Mouse (Mus musculus) intestine, embryonic 16.5 days (tissue): ENCODE results near the gene Churc1. TPM values are rescaled to one million over a fixed set of nuclear protein-coding genes. Genes with fewer than 3 reads are reported as not detected.

Source experiments
- ATAC-seq: fragments of 200-750 bp; cut with Nextera tagmentation; 2 replicates; pipeline ENCODE4 v1.8.0; 2017; ENCODE audit warnings: moderate TSS enrichment, moderate library complexity
- H3K27ac ChIP-seq: fragments of 300-500 bp; sonication (generic); 2 replicates; pipeline ENCODE4 v1.5.1; 2014; ENCODE audit warnings: mild to moderate bottlenecking, low read length
- H3K27me3 ChIP-seq: fragments of 300-500 bp; sonication (generic); replicated peaks from 2 replicates; pipeline ENCODE4 v1.6.1; 2014; ENCODE audit warnings: low read length, control low read depth, mixed read lengths; ENCODE audit not compliant: control insufficient read depth, insufficient read depth
- H3K36me3 ChIP-seq: fragments of 300-500 bp; sonication (generic); 2 replicates; pipeline ENCODE4 v1.6.1; 2014; ENCODE audit warnings: low read length, control low read depth; ENCODE audit not compliant: control insufficient read depth, insufficient read depth
- H3K4me1 ChIP-seq: fragments of 300-500 bp; sonication (generic); 2 replicates; pipeline ENCODE4 v1.6.1; 2014; ENCODE audit warnings: low read length, control low read depth, mixed read lengths; ENCODE audit not compliant: control insufficient read depth, insufficient read depth
- H3K4me2 ChIP-seq: fragments of 300-500 bp; sonication (generic); 2 replicates; pipeline ENCODE4 v1.6.1; 2014; ENCODE audit warnings: low read depth, low read length, control low read depth
- H3K4me3 ChIP-seq: fragments of 300-500 bp; sonication (generic); 2 replicates; pipeline ENCODE4 v1.5.1; 2014; ENCODE audit warnings: mild to moderate bottlenecking, low read length
- H3K9ac ChIP-seq: fragments of 300-500 bp; sonication (generic); 2 replicates; pipeline ENCODE4 v1.6.1; 2014; ENCODE audit warnings: low read depth, low read length
- H3K9me3 ChIP-seq: fragments of 300-500 bp; sonication (generic); 2 replicates; pipeline ENCODE4 v1.6.1; 2016; ENCODE audit warnings: low read length, control low read depth; ENCODE audit not compliant: control insufficient read depth
- WGBS: fragments of 180-500 bp; shearing (Covaris S2); extraction: QIAGEN DNeasy Blood & Tissue Kit; methylation state at CpG from one replicate; pipeline ENCODE4 v1.1.7; 2014; 5-methylcytosine and 5-hydroxymethylcytosine counted together
- polyA plus RNA-seq: library from polyadenylated mRNA; unstranded; fragments of >200 nt; fragmentation: Nextera tagmentation; extraction: Ambion mirVana; gene quantifications from 2 replicates; pipeline ENCODE4 v1.2.1, GENCODE M21; 2015

Gene Churc1
- polyA plus RNA-seq: 121 and 130 TPM in 2 replicates

GRCm38 (mm10) chr12:76765354-76765851, at the start of gene Churc1, which contains the start of gene Fntb:
Gene Churc1 (plus strand): TSS chr12:76765538.
Gene Fntb (plus strand): TSS chr12:76765589.
- WGBS: under 1% methylated on average over 31 of the region's 31 CpGs

GRCm38 (mm10) chr12:76718384-76718783, 47.0 kb upstream of the Churc1 start:
- Histone ChIP-seq H3K4me3 (no peak overlapping the region), H3K9ac (no peak overlapping the region), H3K9me3 (no peaks in the 10 kb centered on the region), H3K27ac (no peak overlapping the region), H3K36me3 (no peaks in the 10 kb centered on the region), H3K4me1 (no peaks in the 10 kb centered on the region), H3K4me2 (no peak overlapping the region), H3K27me3 (no peaks in the 10 kb centered on the region; the same call in 1 of the 2 replicates)
- no peak for ATAC-seq
- WGBS: 89% methylated on average over 4 of the region's 4 CpGs

More at GRCm38 (mm10) chr12:76765354-76765851, at the start of gene Churc1, which contains the start of gene Fntb:
- no peaks in the 10 kb centered on the region for H3K9me3 ChIP-seq
- peak within 1 kb of the TSS; percentile 65 for H3K27ac ChIP-seq
- peaks cover 5% of the 10 kb centered on the region; the same call in 1 of the 2 replicates for H3K4me1 ChIP-seq
- peak; percentile 98 for ATAC-seq
- peak within 1 kb of the TSS; percentile 78 for H3K4me3 ChIP-seq
- H3K9ac ChIP-seq: peak within 1 kb of the TSS; percentile 80
- H3K4me2 ChIP-seq: peak within 1 kb of the TSS; percentile 72
- no peaks in the 10 kb centered on the region for H3K36me3 ChIP-seq
- H3K27me3 ChIP-seq: no peaks in the 10 kb centered on the region

GRCm38 (mm10) chr12:76720572-76720971, 44.8 kb upstream of the Churc1 start:
- H3K36me3 ChIP-seq: no peaks in the 10 kb centered on the region
- H3K4me1 ChIP-seq: no peaks in the 10 kb centered on the region
- H3K9ac ChIP-seq: no peak overlapping the region
- H3K27me3 ChIP-seq: no peaks in the 10 kb centered on the region
- no peak for ATAC-seq
- H3K27ac ChIP-seq: no peak overlapping the region
- no peak overlapping the region for H3K4me2 ChIP-seq
- H3K9me3 ChIP-seq: no peaks in the 10 kb centered on the region
- no peak overlapping the region for H3K4me3 ChIP-seq

GRCm38 (mm10) chr12:76722026-76722425, 43.3 kb upstream of the Churc1 start:
- WGBS: 71% methylated on average over 3 of the region's 3 CpGs
- no peak overlapping the region for H3K9ac ChIP-seq
- H3K9me3 ChIP-seq: no peaks in the 10 kb centered on the region

GRCm38 (mm10) chr12:76727955-76728354, 37.4 kb upstream of the Churc1 start:
- Histone ChIP-seq H3K27me3 (no peaks in the 10 kb centered on the region), H3K9me3 (no peaks in the 10 kb centered on the region), H3K36me3 (no peaks in the 10 kb centered on the region), H3K4me2 (no peak overlapping the region), H3K4me1 (no peaks in the 10 kb centered on the region), H3K9ac (no peak overlapping the region), H3K4me3 (no peak overlapping the region), H3K27ac (no peak overlapping the region)
- no peak for ATAC-seq
- 89% methylated on average over 4 of the region's 4 CpGs for WGBS

More at GRCm38 (mm10) chr12:76722026-76722425, 43.3 kb upstream of the Churc1 start:
- H3K4me2 ChIP-seq: no peak overlapping the region
- H3K27ac ChIP-seq: no peak overlapping the region
- H3K27me3 ChIP-seq: no peaks in the 10 kb centered on the region
- no peaks in the 10 kb centered on the region for H3K4me1 ChIP-seq
- no peaks in the 10 kb centered on the region for H3K36me3 ChIP-seq
- no peak for ATAC-seq
- H3K4me3 ChIP-seq: no peak overlapping the region

- no peak overlapping the region for H3K4me3 ChIP-seq
- ATAC-seq: no peak
- no peaks in the 10 kb centered on the region for H3K9me3 ChIP-seq
- 83% methylated on average over 16 of the region's 16 CpGs for WGBS
- no peaks in the 10 kb centered on the region for H3K36me3 ChIP-seq
- no peak overlapping the region for H3K27ac ChIP-seq
- H3K4me2 ChIP-seq: no peak overlapping the region
- H3K9ac ChIP-seq: no peak overlapping the region
- no peaks in the 10 kb centered on the region for H3K27me3 ChIP-seq
- no peaks in the 10 kb centered on the region for H3K4me1 ChIP-seq
Measured at GRCm38 (mm10) chr12:76750866-76751459, 14.4 kb upstream of the Churc1 start.

GRCm38 (mm10) chr12:76752652-76753318, 12.6 kb upstream of the Churc1 start:
- WGBS: 45% methylated on average over 14 of the region's 14 CpGs
- Histone ChIP-seq H3K4me3 (no peak overlapping the region), H3K9me3 (no peaks in the 10 kb centered on the region), H3K9ac (no peak overlapping the region), H3K4me2 (no peak overlapping the region), H3K27me3 (no peaks in the 10 kb centered on the region), H3K4me1 (no peaks in the 10 kb centered on the region), H3K36me3 (no peaks in the 10 kb centered on the region), H3K27ac (no peak overlapping the region)
- no peak for ATAC-seq

GRCm38 (mm10) chr12:76765901-76766630, 728 bp downstream of the Churc1 start:
- peaks cover 5% of the 10 kb centered on the region; the same call in 1 of the 2 replicates for H3K4me1 ChIP-seq
- ATAC-seq: peak; percentile 29
- no peaks in the 10 kb centered on the region for H3K36me3 ChIP-seq
- no peaks in the 10 kb centered on the region for H3K27me3 ChIP-seq
- H3K4me3 ChIP-seq: peak overlapping the region; percentile 78
- no peaks in the 10 kb centered on the region for H3K9me3 ChIP-seq
- WGBS: 33% methylated on average over 20 of the region's 20 CpGs
- peak overlapping the region; percentile 80 for H3K9ac ChIP-seq
- H3K4me2 ChIP-seq: peak overlapping the region; percentile 72
- H3K27ac ChIP-seq: peak overlapping the region; percentile 65

GRCm38 (mm10) chr12:76770841-76771500, 5.6 kb downstream of the Churc1 start:
- WGBS: 87% methylated on average over 5 of the region's 5 CpGs
- Histone ChIP-seq H3K36me3 (peaks cover under 1% of the 10 kb centered on the region; the same call in 1 of the 2 replicates), H3K27ac (no peak overlapping the region), H3K9ac (no peak overlapping the region), H3K4me1 (peaks cover 4% of the 10 kb centered on the region; the same call in 1 of the 2 replicates), H3K4me2 (no peak overlapping the region), H3K4me3 (no peak overlapping the region), H3K27me3 (no peaks in the 10 kb centered on the region), H3K9me3 (no peaks in the 10 kb centered on the region)
- no peak for ATAC-seq
